Comparison of ENCODE assay signal across 9 mouse cellular contexts in the genomic region with DNA sequence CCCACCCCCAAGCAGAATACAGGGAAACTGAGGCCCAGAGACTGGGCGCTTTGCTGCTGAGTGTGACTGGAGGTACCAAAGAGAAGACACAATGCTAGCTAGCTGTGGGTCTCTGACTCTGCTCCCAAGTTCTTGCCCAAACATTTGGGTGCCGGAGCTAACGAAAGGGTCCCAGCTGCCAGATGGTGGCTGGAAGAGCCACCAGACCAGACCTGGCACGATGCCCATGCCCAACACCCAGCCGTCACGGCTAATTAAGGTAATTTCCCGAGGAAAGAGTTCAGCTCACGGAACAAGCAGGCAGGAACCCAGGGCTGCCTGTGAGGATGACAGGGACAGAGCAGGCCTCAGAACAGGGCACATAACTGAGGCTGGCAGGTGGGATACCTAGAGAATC. TPM values are rescaled to one million over a fixed set of nuclear protein-coding genes. Genes with fewer than 3 reads are reported as not detected.
DNase-seq lines count a peak whose midpoint lies in the region; ATAC-seq and TF ChIP-seq lines count a peak whose summit lies in the region.
"Had no signal": no experiment of that assay in that cellular context is flagged by ENCODE, and none has a peak within 500 bp of the region (broad histone marks: within the 10 kb centered on the region; RNA-seq: fewer than 3 reads in every experiment).

No protein-coding gene starts in this region.

- no peaks in the 10 kb centered on the region for H3K9me3 ChIP-seq in ES-Bruce4 (replicated peaks; ENCODE audit: control insufficient read depth, insufficient read depth, low read length, poor library complexity, severe bottlenecking)
- no peaks in the 10 kb centered on the region for H3K9me3 ChIP-seq in forebrain, embryonic 16.5 days (ENCODE audit: control insufficient read depth, low read length)
- H3K9me3 ChIP-seq in limb, embryonic 15.5 days: no peaks in the 10 kb centered on the region

- TF ChIP-seq POLR2A in ES-Bruce4 (IDR thresholded peaks at IDR 0.05; ENCODE audit: insufficient read depth, low read length): no peak

- peak overlapping the region; percentile 76 for H3K27ac ChIP-seq in ES-Bruce4 (ENCODE audit: insufficient read depth, low read length)
- peak overlapping the region; percentile 43; the same call in 1 of the 2 replicates for H3K27ac ChIP-seq in forebrain, embryonic 16.5 days (ENCODE audit: low read length)
- peak overlapping the region; percentile 23; the same call in 1 of the 2 replicates for H3K27ac ChIP-seq in limb, embryonic 15.5 days

- no peaks in the 10 kb centered on the region for H3K27me3 ChIP-seq in ES-Bruce4 (ENCODE audit: control insufficient read depth, insufficient read depth, low read length, poor library complexity, severe bottlenecking)
- H3K27me3 ChIP-seq in forebrain, embryonic 16.5 days (replicated peaks; ENCODE audit: control insufficient read depth, insufficient read depth, low read length): no peaks in the 10 kb centered on the region
- no peaks in the 10 kb centered on the region for H3K27me3 ChIP-seq in limb, embryonic 15.5 days

- H3K4me2 ChIP-seq in forebrain, embryonic 16.5 days (ENCODE audit: low read length): peak overlapping the region; percentile 68
- peak overlapping the region; percentile 42 for H3K4me2 ChIP-seq in limb, embryonic 15.5 days

- ATAC-seq in cerebellum, adult (ENCODE audit: insufficient number of reproducible peaks, low FRiP score, low TSS enrichment): no peak
- ATAC-seq in forebrain, embryonic 16.5 days: peak; percentile 21; the same call in 1 of the 2 replicates
- no peak for ATAC-seq in limb, embryonic 15.5 days (ENCODE audit: insufficient number of reproducible peaks, low FRiP score, low TSS enrichment, low read depth)
- no peak for ATAC-seq in erythroblast, adult 5-6 weeks (replicated peaks; ENCODE audit: low FRiP score, poor library complexity, severe bottlenecking)

- H3K4me1 ChIP-seq in ES-Bruce4 (ENCODE audit: control insufficient read depth, insufficient read depth, low read length): peaks cover 6% of the 10 kb centered on the region
- H3K4me1 ChIP-seq in forebrain, embryonic 16.5 days (replicated peaks; ENCODE audit: control insufficient read depth, insufficient read depth, low read length): peaks cover 35% of the 10 kb centered on the region
- peaks cover 69% of the 10 kb centered on the region for H3K4me1 ChIP-seq in limb, embryonic 15.5 days

- TF ChIP-seq CTCF in ES-Bruce4 (IDR thresholded peaks at IDR 0.05; ENCODE audit: low read depth, low read length): no peak

- peak overlapping the region; percentile 76 for H3K4me3 ChIP-seq in ES-Bruce4 (ENCODE audit: low read depth, low read length)
- H3K4me3 ChIP-seq in forebrain, embryonic 16.5 days (replicated peaks; ENCODE audit: low read length): peak overlapping the region; percentile 48
- peak overlapping the region; percentile 19; the same call in 1 of the 2 replicates for H3K4me3 ChIP-seq in limb, embryonic 15.5 days

- DNase-seq in cerebellum, adult 11-12 months: peak; percentile 69
- DNase-seq in adrenal gland, postnatal 4 days (ENCODE audit: low spot score in 2 of 2): no peak
- DNase-seq in right cerebral cortex, postnatal 4 days: no peak
- DNase-seq: adrenal gland, postnatal 14 days had no signal

- WGBS in forebrain, embryonic 16.5 days: 7% methylated on average over 8 of the region's 8 CpGs
- WGBS in limb, embryonic 15.5 days: 16% methylated on average over 8 of the region's 8 CpGs

- no peak for TF ChIP-seq EP300 in ES-Bruce4 (IDR thresholded peaks at IDR 0.05; ENCODE audit: insufficient read depth, low read depth, low read length)

- H3K9ac ChIP-seq in ES-Bruce4 (ENCODE audit: low read depth, poor library complexity, severe bottlenecking): peak overlapping the region; percentile 46
- peak overlapping the region; percentile 60; the same call in 1 of the 2 replicates for H3K9ac ChIP-seq in forebrain, embryonic 16.5 days (replicated peaks; ENCODE audit: low read depth, low read length)
- H3K9ac ChIP-seq in limb, embryonic 15.5 days: no peak overlapping the region

- peaks cover 18% of the 10 kb centered on the region for H3K36me3 ChIP-seq in ES-Bruce4 (ENCODE audit: control insufficient read depth, insufficient read depth, low read length, poor library complexity, severe bottlenecking)
- no peaks in the 10 kb centered on the region for H3K36me3 ChIP-seq in forebrain, embryonic 16.5 days (ENCODE audit: control insufficient read depth, insufficient read depth)
- peaks cover 20% of the 10 kb centered on the region for H3K36me3 ChIP-seq in limb, embryonic 15.5 days

RNA-seq across cellular contexts. Expression of a gene that starts 33.2 kb away (rescaled TPM):
- 50.2 and 55.1 TPM in 2 replicates for polyA plus RNA-seq in ES-Bruce4 (2011; ENCODE audit: insufficient read depth, insufficient read length, low read depth, missing spikeins)
- polyA plus RNA-seq in forebrain, embryonic 16.5 days (2015; fragmentation: Nextera tagmentation; extraction: Ambion mirVana): 3.8 and 4.7 TPM in 2 replicates
- 9.6 and 11.6 TPM in 2 replicates for polyA plus RNA-seq in limb, embryonic 15.5 days (2015; fragmentation: Nextera tagmentation; extraction: Ambion mirVana)
- 10 to 100 TPM; 15.7 to 21.0 TPM for total RNA-seq in adrenal gland, postnatal 4 days (2021)
- total RNA-seq in erythroblast, adult 5-6 weeks (2015; ENCODE audit: low replicate concordance): not detected in 2 replicates
- not detected in 2 replicates for total RNA-seq in erythroblast, adult 5-6 weeks (2017; ENCODE audit: low replicate concordance)

RNA-seq across cellular contexts. Expression of a gene that starts 38.4 kb away (rescaled TPM):
- polyA plus RNA-seq in ES-Bruce4 (2011; ENCODE audit: insufficient read depth, insufficient read length, low read depth, missing spikeins): 90.6 and 99.8 TPM in 2 replicates
- 116 and 122 TPM in 2 replicates for polyA plus RNA-seq in forebrain, embryonic 16.5 days (2015; fragmentation: Nextera tagmentation; extraction: Ambion mirVana)
- polyA plus RNA-seq in limb, embryonic 15.5 days (2015; fragmentation: Nextera tagmentation; extraction: Ambion mirVana): 80.5 and 82.6 TPM in 2 replicates
- total RNA-seq in adrenal gland, postnatal 4 days (2021): 10 to 100 TPM; 79.5 to 80.4 TPM
- total RNA-seq in erythroblast, adult 5-6 weeks (2015; ENCODE audit: low replicate concordance): 4.2 and 11.3 TPM in 2 replicates
- 10.7 and 34.0 TPM in 2 replicates for total RNA-seq in erythroblast, adult 5-6 weeks (2017; ENCODE audit: low replicate concordance)

RNA-seq across cellular contexts. Expression of a gene that starts 38.5 kb away (rescaled TPM):
- polyA plus RNA-seq in ES-Bruce4 (2011; ENCODE audit: insufficient read depth, insufficient read length, low read depth, missing spikeins): 80.0 and 83.5 TPM in 2 replicates
- 16.9 and 17.2 TPM in 2 replicates for polyA plus RNA-seq in forebrain, embryonic 16.5 days (2015; fragmentation: Nextera tagmentation; extraction: Ambion mirVana)
- 16.5 and 18.8 TPM in 2 replicates for polyA plus RNA-seq in limb, embryonic 15.5 days (2015; fragmentation: Nextera tagmentation; extraction: Ambion mirVana)
- 10 to 100 TPM; 42.7 to 44.7 TPM for total RNA-seq in adrenal gland, postnatal 4 days (2021)
- total RNA-seq in erythroblast, adult 5-6 weeks (2015; ENCODE audit: low replicate concordance): 12.7 and 13.6 TPM in 2 replicates
- total RNA-seq in erythroblast, adult 5-6 weeks (2017; ENCODE audit: low replicate concordance): 7.5 and 8.7 TPM in 2 replicates

RNA-seq across cellular contexts. Expression of a gene that starts 59.4 kb away (rescaled TPM):
- 0.87 and 0.90 TPM in 2 replicates for polyA plus RNA-seq in ES-Bruce4 (2011; ENCODE audit: insufficient read depth, insufficient read length, low read depth, missing spikeins)
- 0.31 and 0.38 TPM in 2 replicates for polyA plus RNA-seq in forebrain, embryonic 16.5 days (2015; fragmentation: Nextera tagmentation; extraction: Ambion mirVana)
- 5.0 and 9.6 TPM in 2 replicates for polyA plus RNA-seq in limb, embryonic 15.5 days (2015; fragmentation: Nextera tagmentation; extraction: Ambion mirVana)
- 1 to 10 TPM; 3.8 to 4.4 TPM for total RNA-seq in adrenal gland, postnatal 4 days (2021)
- not detected in 2 replicates for total RNA-seq in erythroblast, adult 5-6 weeks (2015; ENCODE audit: low replicate concordance)
- 0.56 TPM in 1 of 2 replicates, not detected in the other for total RNA-seq in erythroblast, adult 5-6 weeks (2017; ENCODE audit: low replicate concordance)

Comparison
In these comparisons a context has a peak if more than half of its experiments do, and no peak if none do; other contexts are left out.
1. H3K27ac ChIP-seq: peak in every context shown above with its lines; median percentile 76 in ES-Bruce4; 43 in forebrain, embryonic 16.5 days; 23 in limb, embryonic 15.5 days.
2. H3K4me3 ChIP-seq: peak in every context shown above with its lines; median percentile 76 in ES-Bruce4; 48 in forebrain, embryonic 16.5 days; 19 in limb, embryonic 15.5 days.